Mouse (Mus musculus) heart, postnatal 36 days (tissue): Measurements from ENCODE around the gene Gm11757. TPM values are rescaled to one million over a fixed set of nuclear protein-coding genes. Genes with fewer than 3 reads are reported as not detected.
"Not testable (repeated sequence)": the region's sequence is repeated elsewhere in the genome, so short reads cannot be mapped to it uniquely, and the experiment has no call there.

Experiments
- DNase-seq, 2 experiments: peaks; one replicate each; pipeline ENCODE4 v3.0.0; 2021 to 2022
- intact Hi-C: fragments of 180-260 bp; cut with DNase I; formaldehyde crosslinking; loops from one replicate; pipeline ENCODE4 v1.15.1; 2025
- total RNA-seq, 2 experiments: library from RNA; stranded (reverse); gene quantifications; 2 replicates each; pipeline ENCODE4 v1.2.3; 2021

Gene Gm11757
- not detected for total RNA-seq

DNA sequence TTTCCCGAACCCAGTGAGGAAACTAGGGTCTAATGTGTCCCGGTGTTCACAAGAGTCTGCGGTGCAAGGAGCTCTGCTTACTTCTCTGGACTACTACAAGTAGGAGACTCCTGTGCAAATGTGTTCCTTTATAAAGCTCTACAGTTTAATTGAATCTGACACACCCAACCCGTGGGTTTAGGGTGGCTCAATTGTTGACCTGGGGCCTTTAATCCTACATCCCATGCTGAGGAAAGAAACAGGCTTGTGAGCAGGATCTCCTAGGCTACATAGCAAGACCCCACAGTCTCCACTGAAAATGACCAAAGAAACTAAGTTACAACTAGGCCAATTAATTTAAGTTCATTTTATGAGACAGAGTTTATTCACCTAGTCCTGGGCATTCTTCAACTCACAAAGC, at the start of gene Gm11757:
Gm11757 (minus strand) TSS at position 101 of the 400 bp plus-strand sequence.
- intact Hi-C loops, DNase-seq: not testable (repeated sequence)

DNA sequence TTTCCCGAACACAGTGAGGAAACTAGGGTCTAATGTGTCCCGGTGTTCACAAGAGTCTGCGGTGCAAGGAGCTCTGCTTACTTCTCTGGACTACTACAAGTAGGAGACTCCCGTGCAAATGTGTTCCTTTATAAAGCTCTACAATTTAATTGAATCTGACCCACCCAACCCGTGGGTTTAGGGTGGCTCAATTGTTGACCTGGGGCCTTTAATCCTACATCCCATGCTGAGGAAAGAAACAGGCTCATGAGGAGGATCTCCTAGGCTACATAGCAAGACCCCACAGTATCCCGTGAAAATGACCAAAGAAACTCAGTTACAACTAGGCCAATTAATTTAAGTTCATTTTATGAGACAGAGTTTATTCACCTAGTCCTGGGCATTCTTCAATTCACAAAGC, 29.7 kb upstream of the Gm11757 start, which contains the start of gene Gm11756:
Gm11756 (minus strand) TSS at position 101 of the 400 bp plus-strand sequence.
- DNase-seq, intact Hi-C loops: not testable (repeated sequence)

DNA sequence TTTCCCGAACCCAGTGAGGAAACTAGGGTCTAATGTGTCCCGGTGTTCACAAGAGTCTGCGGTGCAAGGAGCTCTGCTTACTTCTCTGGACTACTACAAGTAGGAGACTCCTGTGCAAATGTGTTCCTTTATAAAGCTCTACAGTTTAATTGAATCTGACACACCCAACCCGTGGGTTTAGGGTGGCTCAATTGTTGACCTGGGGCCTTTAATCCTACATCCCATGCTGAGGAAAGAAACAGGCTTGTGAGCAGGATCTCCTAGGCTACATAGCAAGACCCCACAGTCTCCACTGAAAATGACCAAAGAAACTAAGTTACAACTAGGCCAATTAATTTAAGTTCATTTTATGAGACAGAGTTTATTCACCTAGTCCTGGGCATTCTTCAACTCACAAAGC, 14.9 kb upstream of the Gm11757 start, which contains the start of gene Gm13871:
Gm13871 (minus strand) TSS at position 101 of the 400 bp plus-strand sequence.
- intact Hi-C loops, DNase-seq: not testable (repeated sequence)

DNA sequence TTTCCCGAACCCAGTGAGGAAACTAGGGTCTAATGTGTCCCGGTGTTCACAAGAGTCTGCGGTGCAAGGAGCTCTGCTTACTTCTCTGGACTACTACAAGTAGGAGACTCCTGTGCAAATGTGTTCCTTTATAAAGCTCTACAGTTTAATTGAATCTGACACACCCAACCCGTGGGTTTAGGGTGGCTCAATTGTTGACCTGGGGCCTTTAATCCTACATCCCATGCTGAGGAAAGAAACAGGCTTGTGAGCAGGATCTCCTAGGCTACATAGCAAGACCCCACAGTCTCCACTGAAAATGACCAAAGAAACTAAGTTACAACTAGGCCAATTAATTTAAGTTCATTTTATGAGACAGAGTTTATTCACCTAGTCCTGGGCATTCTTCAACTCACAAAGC, 14.7 kb downstream of the Gm11757 start, which contains the start of gene Gm11758:
Gm11758 (minus strand) TSS at position 101 of the 400 bp plus-strand sequence.
- DNase-seq, intact Hi-C loops: not testable (repeated sequence)

Other genes with a start within 250 kb of the Gm11757 start
- gene Gm11239, start 222.8 kb downstream of the Gm11757 start, total RNA-seq = not detected
- gene Gm428, start 207.6 kb downstream of the Gm11757 start, total RNA-seq = not detected
- gene Rasef, start 100.1 kb downstream of the Gm11757 start, total RNA-seq = under 1 TPM; 0.36 to 0.70 TPM
- gene Gm11758, start 14.8 kb downstream of the Gm11757 start, total RNA-seq = not detected
- gene Gm13871, start 14.8 kb upstream of the Gm11757 start, total RNA-seq = not detected
- 1 to 10 TPM; 1.4 to 2.5 TPM for gene Gm11756, start 29.6 kb upstream of the Gm11757 start, total RNA-seq
- 10 to 100 TPM; 25.1 to 27.3 TPM for gene 2310002L09Rik, start 59.7 kb upstream of the Gm11757 start, total RNA-seq
- under 1 TPM in 1 of 2 experiments, not detected in 1; 0.25 TPM for gene Frmd3, start 122.3 kb upstream of the Gm11757 start, total RNA-seq